Mouse (Mus musculus) forebrain, embryonic 11.5 days (tissue): ENCODE results near the gene Lgals4. TPM values are rescaled to one million over a fixed set of nuclear protein-coding genes. Genes with fewer than 3 reads are reported as not detected.
"Not testable (repeated sequence)": the region's sequence is repeated elsewhere in the genome, so short reads cannot be mapped to it uniquely, and the experiment has no call there.

ENCODE experiments used
- ATAC-seq: fragments of 200-750 bp; cut with Nextera tagmentation; replicated peaks from 2 replicates; pipeline ENCODE4 v1.8.0; 2017; ENCODE audit warnings: moderate TSS enrichment; ENCODE audit not compliant: low FRiP score
- DNase-seq: peaks from one replicate; pipeline ENCODE4 v3.0.0-alpha.2; 2017; ENCODE audit warnings: low spot score
- H3K27ac ChIP-seq: fragments of 300-500 bp; sonication (generic); 2 replicates; pipeline ENCODE4 v1.5.1; 2014; ENCODE audit warnings: low read depth, low read length
- H3K27me3 ChIP-seq: fragments of 300-500 bp; sonication (generic); 2 replicates; pipeline ENCODE4 v1.6.1; 2014; ENCODE audit warnings: mild to moderate bottlenecking, low read length, mixed read lengths; ENCODE audit not compliant: control insufficient read depth, insufficient read depth
- H3K36me3 ChIP-seq: fragments of 300-500 bp; sonication (generic); 2 replicates; pipeline ENCODE4 v1.6.1; 2014; ENCODE audit warnings: mild to moderate bottlenecking, low read length, moderate library complexity, mixed read lengths; ENCODE audit not compliant: control insufficient read depth, insufficient read depth
- H3K4me1 ChIP-seq: fragments of 300-500 bp; sonication (generic); replicated peaks from 2 replicates; pipeline ENCODE4 v1.6.1; 2014; ENCODE audit warnings: low read length, mixed read lengths; ENCODE audit not compliant: control insufficient read depth, insufficient read depth
- H3K4me2 ChIP-seq: fragments of 300-500 bp; sonication (generic); 2 replicates; pipeline ENCODE4 v1.6.1; 2014; ENCODE audit warnings: low read depth, mild to moderate bottlenecking, low read length, moderate library complexity, mixed read lengths; ENCODE audit not compliant: severe bottlenecking
- H3K4me3 ChIP-seq: fragments of 300-500 bp; sonication (generic); 2 replicates; pipeline ENCODE4 v1.5.1; 2014; ENCODE audit warnings: low read depth, low read length
- H3K9ac ChIP-seq: fragments of 300-500 bp; sonication (generic); 2 replicates; pipeline ENCODE4 v1.6.1; 2014; ENCODE audit warnings: low read length
- H3K9me3 ChIP-seq: fragments of 300-500 bp; sonication (generic); 2 replicates; pipeline ENCODE4 v1.6.1; 2016; ENCODE audit warnings: low read length, mixed read lengths; ENCODE audit not compliant: control insufficient read depth
- WGBS: fragments of 180-500 bp; shearing (Covaris S2); extraction: QIAGEN DNeasy Blood & Tissue Kit; methylation state at CpG from one replicate; pipeline ENCODE4 v1.1.7; 2014; 5-methylcytosine and 5-hydroxymethylcytosine counted together
- polyA plus RNA-seq: library from polyadenylated mRNA; unstranded; fragments of >200 nt; fragmentation: Nextera tagmentation; extraction: Ambion mirVana; gene quantifications from 2 replicates; pipeline ENCODE4 v1.2.1, GENCODE M21; 2014

The Lgals4 gene
- polyA plus RNA-seq, 1 experiment from 2014 or later, result 1.7 TPM

DNA sequence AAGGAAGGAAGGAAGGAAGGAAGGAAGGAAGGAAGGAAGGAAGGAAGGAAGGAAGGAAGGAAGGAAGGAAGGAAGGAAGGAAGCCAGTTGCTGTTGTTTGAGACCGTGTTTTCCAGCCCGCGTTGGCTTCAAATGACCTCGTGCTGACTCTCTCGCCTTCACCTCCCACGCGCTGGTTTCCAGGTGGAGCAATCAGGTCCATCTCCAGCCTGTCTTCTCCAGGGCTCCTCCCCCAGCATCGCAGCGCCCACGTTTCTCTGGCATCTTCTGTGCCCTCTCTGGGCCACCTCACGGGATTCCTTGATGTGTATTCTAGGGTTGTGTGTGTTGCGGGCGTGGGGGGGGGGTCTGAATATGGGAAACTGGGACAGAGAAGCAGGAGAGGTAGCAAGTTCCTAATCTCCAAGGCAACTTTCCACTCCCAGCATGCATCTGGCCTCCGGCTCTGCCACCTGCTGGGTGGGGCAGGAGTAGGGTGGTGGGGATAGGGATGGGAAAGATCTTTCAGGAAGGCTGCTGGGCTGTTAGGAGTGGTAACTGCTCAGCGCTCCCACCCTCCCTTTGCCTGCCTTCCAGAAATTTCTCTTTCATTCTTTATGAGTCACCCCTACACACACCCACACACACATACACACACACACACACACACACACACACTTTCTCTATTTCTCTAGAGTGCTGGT is 29.3 kb downstream of the Lgals4 start:
- Histone ChIP-seq H3K36me3 (no peaks in the 10 kb centered on the region), H3K4me2 (no peak overlapping the region), H3K27ac (no peak overlapping the region), H3K9ac (no peak overlapping the region), H3K4me1 (peaks cover 5% of the 10 kb centered on the region), H3K27me3 (no peaks in the 10 kb centered on the region), H3K9me3 (no peaks in the 10 kb centered on the region; the same call in 1 of the 2 replicates), H3K4me3 (no peak overlapping the region)
- 87% methylated on average over 15 of the region's 15 CpGs for WGBS
- no peak for DNase-seq
- no peak for ATAC-seq

DNA sequence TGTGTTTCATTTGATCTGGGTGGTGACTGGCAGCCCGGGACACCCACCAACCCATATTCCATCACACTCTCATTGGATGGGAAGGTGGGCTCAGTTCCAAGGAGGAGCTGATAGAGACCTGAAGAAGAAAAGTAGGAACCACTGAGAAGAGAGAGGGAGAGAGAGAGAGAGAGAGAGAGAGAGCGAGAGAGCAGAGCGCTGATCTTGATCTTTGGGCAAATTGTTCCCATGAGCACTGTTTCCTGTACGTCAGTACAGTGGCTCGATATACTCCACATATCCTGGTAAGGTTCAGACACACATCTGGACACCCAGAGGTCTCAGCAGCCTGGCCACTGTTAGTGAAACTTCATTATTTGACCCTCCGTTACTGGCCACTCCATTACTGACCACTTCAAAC is 29.9 kb downstream of the Lgals4 start, which contains the start of gene Lgals7:
TSS of gene Lgals7 (plus strand) at position 314 of the 400 bp plus-strand sequence.
- Histone ChIP-seq H3K36me3 (no peaks in the 10 kb centered on the region), H3K4me1 (peaks cover 5% of the 10 kb centered on the region), H3K9me3 (no peaks in the 10 kb centered on the region; the same call in 1 of the 2 replicates), H3K4me3 (no peak within 1 kb of the TSS), H3K4me2 (no peak within 1 kb of the TSS), H3K27ac (no peak within 1 kb of the TSS), H3K9ac (no peak within 1 kb of the TSS), H3K27me3 (no peaks in the 10 kb centered on the region)
- 85% methylated on average over 6 of the region's 6 CpGs for WGBS
- ATAC-seq, result no peak
- DNase-seq, result no peak

DNA sequence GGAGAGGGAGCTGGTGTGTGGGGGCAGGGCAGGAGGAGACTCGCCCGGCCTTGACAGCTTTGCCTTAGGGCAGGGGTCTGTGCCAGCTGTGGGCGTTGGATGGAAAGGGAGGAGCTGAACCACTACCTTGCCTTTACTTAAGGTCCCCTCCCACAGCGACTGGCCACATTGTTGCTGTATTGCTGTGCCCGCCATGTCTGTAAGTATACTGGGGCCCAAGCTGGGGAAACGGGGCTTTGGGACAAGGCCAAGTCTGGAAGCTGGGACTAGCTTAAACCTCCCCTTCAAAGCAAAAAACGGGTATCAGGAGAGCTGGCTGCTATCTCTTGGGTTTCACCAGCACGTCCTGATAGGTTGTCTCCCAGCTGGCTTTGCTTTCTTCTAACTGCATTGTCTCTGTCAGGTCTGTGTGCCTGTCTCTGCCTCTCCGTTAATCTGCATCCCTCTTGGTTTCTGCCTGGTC is 30.7 kb downstream of the Lgals4 start:
- Histone ChIP-seq H3K36me3 (no peaks in the 10 kb centered on the region), H3K27ac (no peak overlapping the region), H3K4me1 (peaks cover 5% of the 10 kb centered on the region), H3K4me2 (no peak overlapping the region), H3K9me3 (no peaks in the 10 kb centered on the region), H3K9ac (no peak overlapping the region), H3K27me3 (no peaks in the 10 kb centered on the region), H3K4me3 (no peak overlapping the region)
- 47% methylated on average over 9 of the region's 9 CpGs for WGBS
- no peak for ATAC-seq
- DNase-seq, result no peak

DNA sequence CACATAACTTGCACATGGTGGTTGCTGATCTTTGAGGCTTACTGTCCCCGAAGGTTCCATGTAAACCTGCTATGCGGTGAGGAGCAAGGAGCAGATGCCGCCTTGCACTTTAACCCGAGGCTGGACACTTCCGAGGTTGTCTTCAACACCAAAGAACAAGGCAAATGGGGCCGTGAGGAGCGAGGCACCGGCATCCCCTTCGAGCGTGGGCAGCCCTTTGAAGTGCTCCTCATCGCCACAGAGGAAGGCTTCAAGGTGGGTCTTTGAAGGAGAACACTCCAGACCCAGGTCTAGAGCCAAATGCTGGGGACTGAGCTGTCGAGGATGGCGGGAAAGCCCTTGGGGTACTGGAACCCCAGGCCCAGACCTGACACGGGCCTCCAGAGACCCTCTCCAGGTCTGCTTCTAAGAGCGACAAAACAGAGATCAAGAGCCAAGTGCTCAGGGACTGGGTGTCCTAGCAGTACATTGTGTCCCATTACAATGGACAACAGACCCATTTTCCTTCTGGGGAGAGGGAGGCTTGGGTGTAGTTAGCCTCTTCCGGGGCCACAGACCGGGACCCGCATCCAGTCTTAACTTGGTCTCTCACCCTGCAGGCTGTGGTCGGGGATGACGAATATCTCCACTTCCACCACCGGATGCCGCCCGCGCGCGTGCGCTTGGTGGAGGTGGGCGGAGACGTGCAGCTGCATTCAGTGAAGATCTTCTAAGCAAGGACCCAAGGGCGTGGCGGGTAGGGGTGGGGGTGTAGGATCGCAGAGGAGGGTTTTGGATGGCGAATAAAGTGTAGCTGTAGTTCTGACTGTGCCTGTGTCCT is 32.0 kb downstream of the Lgals4 start:
- DNase-seq, result peak; percentile 84
- H3K9me3 ChIP-seq, result no peaks in the 10 kb centered on the region
- peak overlapping the region; percentile 34; the same call in 1 of the 2 replicates for H3K4me2 ChIP-seq
- ATAC-seq, result peak; percentile 15; the same call in 1 of the 2 replicates
- peaks cover 5% of the 10 kb centered on the region for H3K4me1 ChIP-seq
- 48% methylated on average over 33 of the region's 33 CpGs for WGBS
- no peaks in the 10 kb centered on the region for H3K36me3 ChIP-seq
- H3K27me3 ChIP-seq, result no peaks in the 10 kb centered on the region
- H3K4me3 ChIP-seq, result no peak overlapping the region
- H3K9ac ChIP-seq, result no peak overlapping the region
- no peak overlapping the region for H3K27ac ChIP-seq

DNA sequence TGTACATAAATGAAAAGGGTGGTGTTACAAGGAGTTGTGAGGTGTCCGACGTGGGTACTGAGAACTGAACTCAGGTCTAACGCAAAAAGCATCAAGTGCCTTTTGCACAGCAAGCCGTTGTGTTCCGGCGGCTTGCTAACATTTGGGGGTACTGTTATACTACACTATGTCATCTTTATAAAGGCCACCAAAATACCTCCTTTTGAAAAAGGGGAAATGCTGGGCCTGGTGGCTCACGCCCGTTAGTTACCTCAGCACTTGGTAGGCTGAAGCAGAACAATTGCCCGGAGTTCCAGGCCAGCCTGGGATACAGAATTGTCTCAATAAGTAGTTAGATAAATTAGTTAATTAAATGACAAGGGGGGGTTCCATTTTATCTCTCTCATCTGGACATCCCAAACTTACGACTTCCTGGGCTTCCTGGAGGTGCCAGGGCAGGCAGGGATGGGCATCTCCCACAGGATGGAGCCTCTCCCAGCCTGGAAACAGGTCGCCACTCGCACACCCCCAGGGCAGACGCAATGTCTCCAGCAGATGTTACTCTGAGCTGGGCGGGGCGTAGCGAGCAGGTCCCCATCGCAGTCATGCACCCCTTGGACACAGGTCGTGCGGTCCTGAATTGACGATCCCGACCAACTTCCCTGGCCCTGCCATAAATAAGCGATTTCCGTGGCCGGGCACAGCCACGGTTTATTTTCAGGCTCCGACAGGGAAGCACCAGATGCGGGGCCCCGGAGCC is 33.3 kb downstream of the Lgals4 start:
- no peak; the same call in 1 of the 2 replicates for ATAC-seq
- WGBS, result 92% methylated on average over 28 of the region's 28 CpGs
- Histone ChIP-seq H3K4me3 (no peak overlapping the region), H3K9ac (no peak overlapping the region), H3K9me3 (no peaks in the 10 kb centered on the region), H3K4me2 (no peak overlapping the region), H3K4me1 (peaks cover 5% of the 10 kb centered on the region), H3K27me3 (no peaks in the 10 kb centered on the region), H3K27ac (no peak overlapping the region), H3K36me3 (no peaks in the 10 kb centered on the region)
- no peak for DNase-seq

DNA sequence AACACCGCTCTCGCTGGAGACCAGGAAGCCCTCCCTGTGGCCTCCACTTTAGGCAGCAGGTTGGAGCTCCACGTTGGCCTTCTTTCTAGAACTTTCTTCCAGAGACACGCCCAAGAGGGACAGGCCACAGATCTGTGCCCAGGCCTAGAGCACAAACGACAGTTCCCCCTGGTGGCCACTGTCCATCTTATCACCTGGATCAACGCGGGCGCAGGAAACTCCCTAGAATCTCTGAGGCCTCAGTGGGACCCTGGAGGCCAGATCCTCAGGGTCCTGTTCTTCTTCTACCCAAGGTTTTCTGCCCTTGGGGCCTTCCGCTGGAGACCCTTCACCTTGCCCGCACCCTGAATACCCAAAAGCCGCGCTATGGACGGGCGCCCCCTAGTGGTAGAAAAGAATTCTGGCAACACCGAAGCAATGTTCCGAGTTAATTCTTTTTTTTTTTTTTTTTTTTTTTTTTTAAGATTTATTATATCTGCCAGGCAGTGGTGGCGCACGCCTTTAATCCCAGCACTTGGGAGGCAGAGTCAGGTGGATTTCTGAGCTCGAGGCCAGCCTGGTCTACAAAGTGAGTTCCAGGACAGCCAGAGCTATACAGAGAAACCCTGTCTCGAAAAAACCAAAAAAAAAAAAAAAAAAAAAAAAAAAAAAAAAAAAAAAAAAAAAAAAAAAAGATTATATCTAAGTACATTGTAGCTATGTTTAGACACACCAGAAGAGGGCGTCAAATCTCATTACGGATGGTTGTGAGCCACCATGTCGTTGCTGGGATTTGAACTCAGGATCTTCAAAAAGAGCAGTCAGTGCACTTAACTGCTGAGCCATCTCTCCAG is 34.1 kb downstream of the Lgals4 start:
- H3K27me3 ChIP-seq, H3K9ac ChIP-seq, H3K4me3 ChIP-seq, H3K27ac ChIP-seq, H3K4me2 ChIP-seq, H3K36me3 ChIP-seq, H3K4me1 ChIP-seq, ATAC-seq, H3K9me3 ChIP-seq: not testable (repeated sequence)
- DNase-seq, result peak; percentile 82
- WGBS, result 31% methylated on average over 23 of the region's 23 CpGs

DNA sequence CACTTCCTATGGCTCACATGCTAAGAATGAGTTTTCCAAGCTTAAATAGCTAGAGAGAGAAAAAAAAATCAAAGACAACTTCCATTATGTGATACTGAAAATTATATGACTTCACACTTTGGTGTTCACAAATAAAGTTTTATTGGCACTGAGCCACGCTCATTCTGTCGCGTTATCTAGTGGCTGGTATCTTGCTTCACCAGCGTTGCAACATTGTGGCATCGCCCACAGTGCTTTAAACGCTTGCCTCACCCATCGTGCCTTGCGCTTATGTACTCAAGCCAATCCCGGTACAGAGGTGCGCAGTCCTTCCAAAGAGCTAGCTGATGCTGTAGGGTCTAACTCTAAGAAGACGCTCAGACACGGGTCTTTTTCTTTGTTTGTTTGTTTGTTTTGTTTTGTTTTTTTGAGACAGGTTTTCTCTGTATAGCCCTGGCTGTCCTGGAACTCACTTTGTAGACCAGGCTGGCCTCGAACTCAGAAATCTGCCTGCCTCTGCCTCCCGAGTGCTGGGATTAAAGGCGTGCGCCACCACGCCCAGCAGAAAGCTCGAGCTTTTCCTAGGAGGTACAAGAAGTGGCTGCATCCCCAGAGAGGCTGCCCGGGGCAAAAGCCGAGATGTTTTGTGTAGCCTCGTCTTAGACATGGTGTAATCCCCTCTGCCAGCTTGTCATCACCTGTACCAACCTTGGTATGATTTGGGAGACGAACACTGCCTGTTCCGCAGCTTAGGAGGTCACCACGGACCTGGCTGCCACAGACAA is 37.4 kb downstream of the Lgals4 start:
- no peak overlapping the region for H3K27ac ChIP-seq
- H3K4me3 ChIP-seq, result no peak overlapping the region
- no peak overlapping the region for H3K9ac ChIP-seq
- DNase-seq (no peak), ATAC-seq (no peak)
- 89% methylated on average over 24 of the region's 24 CpGs for WGBS
- H3K4me1 ChIP-seq, result no peaks in the 10 kb centered on the region
- no peaks in the 10 kb centered on the region for H3K36me3 ChIP-seq
- no peaks in the 10 kb centered on the region for H3K27me3 ChIP-seq
- H3K9me3 ChIP-seq, result no peaks in the 10 kb centered on the region
- H3K4me2 ChIP-seq, result no peak overlapping the region
